Mouse (Mus musculus) erythroblast, embryonic 14.5 days (primary cell): ENCODE measurements around the gene Tlcd1. TPM values are rescaled to one million over a fixed set of nuclear protein-coding genes. Genes with fewer than 3 reads are reported as not detected.

Experiments used
- H3K27me3 ChIP-seq: 2 replicates; pipeline ENCODE4 v1.6.1; 2012; ENCODE audit warnings: inconsistent platforms; ENCODE audit not compliant: control insufficient read depth
- H3K36me3 ChIP-seq: 2 replicates; pipeline ENCODE4 v1.6.1; 2012; ENCODE audit warnings: mild to moderate bottlenecking, inconsistent platforms; ENCODE audit not compliant: control insufficient read depth
- H3K4me1 ChIP-seq: 2 replicates; pipeline ENCODE4 v1.6.1; 2012; ENCODE audit warnings: inconsistent platforms; ENCODE audit not compliant: control insufficient read depth
- H3K4me3 ChIP-seq: replicated peaks from 2 replicates; pipeline ENCODE3; 2012; ENCODE audit warnings: moderate library complexity, mild to moderate bottlenecking, inconsistent platforms
- H3K9me3 ChIP-seq: 2 replicates; pipeline ENCODE4 v1.6.1; 2012; ENCODE audit warnings: low read length, inconsistent platforms, mixed read lengths; ENCODE audit not compliant: control insufficient read depth
- GATA1 ChIP-seq: IDR thresholded peaks from 2 replicates; pipeline ENCODE4 v1.6.1; 2012; ENCODE audit warnings: low read length, inconsistent platforms, mixed read lengths
- TAL1 ChIP-seq: IDR thresholded peaks from 3 replicates; pipeline ENCODE4 v1.6.1; 2012; ENCODE audit warnings: low read length, inconsistent platforms, mixed read lengths
- polyA plus RNA-seq: library from polyadenylated mRNA; stranded (reverse); fragments of >175 nt; gene quantifications from 2 replicates; pipeline ENCODE4 v1.2.3, GENCODE M21; 2012

Tlcd1 gene
- polyA plus RNA-seq, 1 experiment, result 97.7 TPM

DNA sequence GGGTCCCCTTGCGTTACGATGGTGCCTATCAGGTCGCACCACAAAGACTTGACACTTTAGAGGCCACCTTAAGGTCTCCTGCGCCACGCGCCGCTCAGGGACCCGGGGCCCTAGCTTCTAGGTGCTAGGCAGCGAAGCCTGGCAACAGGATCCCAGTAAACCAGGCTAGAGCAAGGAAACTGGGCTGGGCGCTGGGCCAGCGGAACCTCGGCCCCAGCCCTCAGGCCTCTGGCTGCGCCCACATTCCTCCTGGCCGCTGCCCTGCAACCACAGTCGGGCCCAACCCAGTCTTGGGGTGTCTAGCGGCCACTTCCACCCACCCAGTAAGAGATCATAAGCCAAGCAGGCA is 10.8 kb upstream of the Tlcd1 start:
- Histone ChIP-seq H3K27me3 (no peaks in the 10 kb centered on the region), H3K36me3 (peaks cover 58% of the 10 kb centered on the region), H3K4me1 (peaks cover 98% of the 10 kb centered on the region), H3K9me3 (no peaks in the 10 kb centered on the region), H3K4me3 (peak overlapping the region; percentile 90)
- TF ChIP-seq GATA1, result no peak
- no peak for TF ChIP-seq TAL1

DNA sequence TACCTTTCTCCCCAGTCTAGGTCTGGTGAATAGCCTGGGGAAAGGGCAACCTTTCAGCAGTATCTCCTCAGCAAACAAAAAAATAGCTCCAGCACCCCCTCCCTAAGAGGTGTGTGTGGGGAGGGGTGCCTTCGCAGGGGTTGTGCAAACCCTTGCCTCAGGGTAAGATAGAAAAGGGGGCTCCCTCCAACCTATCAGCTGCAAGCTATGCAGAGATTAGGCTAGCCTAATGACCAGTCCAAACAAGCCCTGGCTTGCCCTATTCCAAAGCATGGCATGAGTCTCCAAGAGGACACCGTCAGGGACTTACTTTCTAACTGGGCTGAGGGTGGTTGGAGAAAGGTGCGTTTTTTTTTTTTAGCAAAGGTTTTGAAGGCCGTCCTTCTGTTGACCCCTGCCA is 10.3 kb upstream of the Tlcd1 start:
- TF ChIP-seq GATA1, result no peak
- TF ChIP-seq TAL1, result no peak
- H3K4me1 ChIP-seq, result peaks cover 98% of the 10 kb centered on the region

DNA sequence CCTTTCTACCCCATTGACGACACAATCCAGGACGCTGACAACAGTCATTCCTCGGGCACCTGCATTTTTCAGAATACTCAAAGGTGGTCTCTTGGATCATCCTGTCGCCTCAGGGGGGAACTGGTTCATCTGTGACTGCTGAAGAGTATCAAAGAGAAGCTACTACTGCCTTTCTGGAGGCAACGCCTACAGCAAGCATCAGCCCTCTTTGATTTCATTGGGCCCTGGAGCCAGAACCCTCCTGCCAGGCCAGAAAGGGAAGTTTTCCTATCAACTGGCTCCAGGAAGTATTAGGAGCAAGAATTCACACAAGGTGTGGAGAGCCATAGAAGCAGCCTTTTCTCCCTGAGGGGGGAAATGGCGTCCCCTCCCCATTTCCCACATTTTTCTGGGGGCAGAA is 9.9 kb upstream of the Tlcd1 start:
- Histone ChIP-seq H3K9me3 (no peaks in the 10 kb centered on the region), H3K4me3 (no peak overlapping the region), H3K4me1 (peaks cover 96% of the 10 kb centered on the region), H3K36me3 (peaks cover 56% of the 10 kb centered on the region), H3K27me3 (no peaks in the 10 kb centered on the region)
- no peak for TF ChIP-seq TAL1
- no peak for TF ChIP-seq GATA1

More for the DNA sequence above, 10.3 kb upstream of the Tlcd1 start:
- Histone ChIP-seq H3K9me3 (no peaks in the 10 kb centered on the region), H3K4me3 (peak overlapping the region; percentile 90), H3K27me3 (no peaks in the 10 kb centered on the region), H3K36me3 (peaks cover 58% of the 10 kb centered on the region)

DNA sequence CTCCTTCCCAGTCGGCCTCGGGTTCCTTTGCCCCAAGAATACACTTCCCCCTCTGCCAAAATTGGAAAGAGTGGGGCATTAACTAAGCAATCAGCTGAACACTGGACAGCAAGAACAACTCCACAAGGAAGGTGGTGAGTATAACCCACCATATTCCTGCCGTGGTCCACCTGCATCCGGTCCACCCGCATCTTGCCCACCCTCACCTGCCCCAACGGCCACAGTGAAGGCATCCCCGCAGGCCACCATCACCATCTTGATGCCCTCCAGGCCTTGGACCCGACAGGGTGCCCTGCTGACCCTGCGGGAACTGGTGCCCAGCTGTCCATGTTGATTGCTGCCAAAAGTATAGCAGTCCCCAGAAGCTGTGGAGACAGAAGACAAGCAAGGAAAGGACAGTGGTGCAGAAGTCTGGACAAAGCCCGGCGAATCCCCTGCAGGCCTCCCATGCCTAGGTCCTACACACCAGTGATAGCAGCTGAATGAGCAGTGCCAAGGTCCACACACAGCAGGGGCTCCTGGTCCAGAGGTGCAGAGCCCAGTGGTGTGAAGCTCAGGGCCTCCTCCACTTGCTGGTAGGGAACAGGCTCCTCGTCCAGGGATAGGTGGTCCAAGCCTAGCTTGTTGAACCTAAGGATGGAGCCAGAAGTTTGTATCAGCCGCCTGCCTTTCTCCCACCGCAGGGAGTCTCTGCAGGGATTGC is 9.1 kb upstream of the Tlcd1 start:
- no peak for TF ChIP-seq TAL1
- TF ChIP-seq GATA1, result no peak
- H3K27me3 ChIP-seq, result no peaks in the 10 kb centered on the region
- H3K4me3 ChIP-seq, result no peak overlapping the region
- H3K4me1 ChIP-seq, result peaks cover 96% of the 10 kb centered on the region
- H3K36me3 ChIP-seq, result peaks cover 56% of the 10 kb centered on the region
- H3K9me3 ChIP-seq, result no peaks in the 10 kb centered on the region

DNA sequence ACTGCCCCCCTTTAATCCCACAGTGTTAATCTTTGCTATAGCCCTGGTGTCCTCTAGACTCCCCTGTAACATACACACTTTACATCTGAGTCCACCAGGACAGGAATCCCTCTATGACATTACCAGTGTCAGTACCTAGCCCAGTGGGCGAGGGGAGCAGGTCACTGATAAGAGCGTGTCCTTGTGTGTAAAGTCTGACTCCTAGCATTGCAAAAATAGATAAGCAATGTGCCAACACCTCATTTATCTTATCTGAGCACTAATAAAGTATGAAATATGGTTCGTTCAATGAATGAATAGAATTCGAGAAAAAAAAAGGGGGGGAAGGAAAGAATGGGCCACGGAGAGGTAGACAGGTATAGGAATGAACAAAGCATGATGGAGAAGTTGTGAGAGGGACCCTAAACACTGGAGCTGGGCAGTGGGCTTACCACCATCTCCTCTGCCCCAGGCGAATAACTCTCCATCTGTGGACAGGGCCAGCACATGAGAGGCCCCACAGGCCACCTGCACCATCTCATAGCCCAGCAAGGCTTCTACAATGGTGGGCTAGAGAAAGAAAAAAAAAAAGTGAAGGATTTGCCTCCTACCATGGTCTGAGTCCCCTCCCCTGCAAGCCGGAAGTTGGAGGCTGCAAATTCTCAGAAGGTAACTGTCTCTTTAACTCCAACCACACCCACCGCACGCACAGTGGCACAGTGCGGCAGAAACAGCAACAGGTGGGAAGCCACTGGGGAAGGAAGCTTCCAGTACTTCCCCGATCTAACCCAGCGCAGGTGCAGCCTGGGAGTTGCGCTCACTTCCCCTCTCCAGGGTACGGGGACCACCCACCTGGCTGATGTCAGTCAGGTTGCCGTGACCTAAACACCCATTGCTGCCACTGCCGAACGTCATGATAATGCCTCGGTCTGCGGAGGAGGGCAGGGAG is 7.7 kb upstream of the Tlcd1 start:
- Histone ChIP-seq H3K27me3 (no peaks in the 10 kb centered on the region), H3K4me3 (peak overlapping the region; percentile 64), H3K4me1 (peaks cover 90% of the 10 kb centered on the region), H3K36me3 (peaks cover 49% of the 10 kb centered on the region), H3K9me3 (no peaks in the 10 kb centered on the region)
- TF ChIP-seq TAL1 (0 out of 3 replicates have a peak, but pooled peaks have one; percentile 31), GATA1 (peak; percentile 50; the same call in 1 of the 2 replicates)

DNA sequence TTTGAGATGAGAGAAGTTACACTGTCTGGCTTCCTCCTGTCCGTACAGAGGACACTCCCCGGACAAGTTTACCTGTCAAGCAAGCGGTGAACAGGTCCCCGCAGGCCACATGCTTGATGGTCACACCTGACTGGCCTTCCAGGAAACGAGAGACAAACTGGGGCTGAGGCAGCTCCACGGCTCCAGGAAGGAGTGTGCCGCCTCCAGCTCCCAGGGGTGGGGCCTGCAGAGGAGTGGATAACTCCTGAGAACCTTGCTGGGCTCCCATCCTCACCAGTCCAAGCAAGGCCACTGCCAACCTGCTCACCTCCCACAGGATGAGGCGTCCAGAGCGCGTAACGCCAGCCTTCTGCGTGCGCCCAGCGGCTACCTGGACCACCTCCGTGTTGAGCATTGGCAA is 6.2 kb upstream of the Tlcd1 start:
- H3K9me3 ChIP-seq, result no peaks in the 10 kb centered on the region
- H3K27me3 ChIP-seq, result no peaks in the 10 kb centered on the region
- no peak for TF ChIP-seq TAL1
- TF ChIP-seq GATA1, result no peak
- H3K4me3 ChIP-seq, result peak overlapping the region; percentile 14
- H3K36me3 ChIP-seq, result peaks cover 47% of the 10 kb centered on the region
- H3K4me1 ChIP-seq, result peaks cover 90% of the 10 kb centered on the region

DNA sequence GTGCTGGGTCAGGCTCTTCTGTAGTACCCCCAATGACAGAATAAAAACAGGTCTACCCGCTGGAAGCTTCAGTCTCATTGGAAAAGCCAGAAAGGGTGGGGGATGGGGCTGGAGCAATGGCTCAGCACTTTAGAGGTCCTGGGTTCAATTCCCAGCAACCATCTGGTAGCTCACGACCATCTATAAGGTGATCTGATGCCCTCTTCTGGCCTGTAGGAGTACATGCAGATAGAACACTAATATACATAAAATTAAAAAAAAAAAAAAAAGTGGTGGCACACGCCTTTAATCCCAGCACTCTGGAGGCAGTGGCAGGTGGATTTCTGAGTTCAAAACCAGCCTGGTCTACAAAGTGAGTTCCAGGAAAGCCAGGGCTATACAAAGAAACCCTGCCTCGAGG is 5.2 kb upstream of the Tlcd1 start:
- H3K9me3 ChIP-seq, result no peaks in the 10 kb centered on the region
- TF ChIP-seq GATA1, result no peak
- TF ChIP-seq TAL1, result no peak
- peaks cover 88% of the 10 kb centered on the region for H3K4me1 ChIP-seq
- no peaks in the 10 kb centered on the region for H3K27me3 ChIP-seq
- no peak overlapping the region for H3K4me3 ChIP-seq
- H3K36me3 ChIP-seq, result peaks cover 44% of the 10 kb centered on the region

DNA sequence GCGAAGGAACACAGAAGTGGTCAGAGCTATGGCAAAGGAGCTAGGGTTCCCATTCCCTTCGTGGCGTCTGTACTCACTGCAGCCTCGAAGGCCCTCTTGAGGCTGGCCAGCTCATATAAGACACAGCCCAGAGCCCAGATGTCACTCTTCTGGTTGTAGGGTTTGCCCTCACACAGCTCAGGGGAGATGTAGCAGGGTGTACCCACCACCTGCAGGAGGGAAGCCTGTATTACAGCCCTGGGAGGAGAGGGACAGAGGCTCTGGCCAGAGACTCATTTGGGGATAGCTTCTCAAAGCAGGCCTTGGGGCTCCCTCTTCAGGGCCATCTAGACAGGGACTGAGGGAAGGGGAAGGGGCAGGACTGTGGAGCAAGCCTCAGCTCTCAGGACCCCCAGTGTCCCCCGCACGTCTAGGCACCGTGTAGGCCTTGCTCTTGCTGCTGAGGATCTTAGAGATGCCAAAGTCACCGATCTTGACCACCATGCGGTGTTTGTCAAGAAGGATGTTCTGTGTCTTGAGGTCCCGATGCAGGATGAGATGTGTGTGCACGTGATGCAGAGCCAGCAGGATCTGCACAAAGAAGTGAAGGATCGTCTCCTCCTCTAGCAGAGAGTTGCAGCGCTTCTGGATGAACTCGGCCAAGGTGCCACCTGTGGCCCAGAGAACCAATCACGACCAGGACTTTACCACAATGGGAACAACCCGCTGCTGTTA is 4.3 kb upstream of the Tlcd1 start:
- Histone ChIP-seq H3K27me3 (no peaks in the 10 kb centered on the region), H3K4me3 (no peak overlapping the region), H3K36me3 (peaks cover 37% of the 10 kb centered on the region), H3K4me1 (peaks cover 79% of the 10 kb centered on the region), H3K9me3 (no peaks in the 10 kb centered on the region)
- TF ChIP-seq TAL1 (no peak), GATA1 (no peak)

DNA sequence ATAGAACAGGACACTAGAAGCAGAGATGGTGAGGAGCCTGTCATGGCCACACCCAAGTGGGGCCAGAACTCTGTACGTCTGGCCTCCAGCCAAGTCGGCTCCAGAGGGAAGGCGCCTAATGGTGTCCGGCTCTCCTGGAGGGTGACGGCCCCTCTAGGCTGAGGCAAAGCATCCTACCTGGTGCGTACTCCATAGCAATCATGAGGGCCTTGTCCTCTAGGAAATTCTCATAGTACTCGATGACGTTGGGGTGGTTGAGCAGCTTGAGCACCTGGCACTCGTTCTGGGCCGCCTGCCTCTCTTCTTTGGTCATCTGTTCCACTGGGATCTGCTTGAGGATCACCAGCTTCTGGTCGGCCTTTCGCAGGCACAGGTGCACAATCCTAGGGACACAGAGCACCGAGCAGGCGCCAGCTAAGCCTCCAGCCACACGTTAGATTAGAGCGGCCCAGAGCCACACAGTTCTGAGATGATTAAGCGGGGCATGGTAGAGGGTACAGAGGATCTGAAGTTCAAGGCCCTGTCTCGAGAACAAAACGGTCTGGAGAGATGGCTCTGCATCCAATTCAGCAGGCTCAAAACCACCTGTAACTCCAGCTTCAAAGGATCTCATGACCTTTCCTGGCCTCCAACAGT is 3.6 kb upstream of the Tlcd1 start:
- Histone ChIP-seq H3K4me1 (peaks cover 79% of the 10 kb centered on the region), H3K27me3 (no peaks in the 10 kb centered on the region), H3K4me3 (no peak overlapping the region), H3K36me3 (peaks cover 30% of the 10 kb centered on the region), H3K9me3 (no peaks in the 10 kb centered on the region)
- TF ChIP-seq TAL1 (no peak), GATA1 (no peak)
